Mouse (Mus musculus): ENCODE results near the gene Sytl2. TPM values are rescaled to one million over a fixed set of nuclear protein-coding genes. Genes with fewer than 3 reads are reported as not detected.

Sytl2 gene
- total and polyA plus RNA-seq, 3 experiments, result 0.85 TPM; not detected in 2

- TF ChIP-seq MAX (IDR thresholded peaks at IDR 0.05; ENCODE audit: low read length) (no peak), POLR2AphosphoS2 (IDR thresholded peaks at IDR 0.05; ENCODE audit: low read depth, low read length) (no peak), SIN3A (IDR thresholded peaks at IDR 0.05; ENCODE audit: low read length) (no peak), MXI1 (IDR thresholded peaks at IDR 0.05; ENCODE audit: low read depth, low read length) (no peak)
Measured at GRCm38 (mm10) chr7:90280878-90281277, 21.2 kb upstream of the Sytl2 start (continued).

GRCm38 (mm10) chr7:90281759-90282546, 20.1 kb upstream of the Sytl2 start:
- peaks cover 5 to 17% of the 10 kb centered on the region in 2 experiments for H3K4me1 ChIP-seq (ENCODE audit: control insufficient read depth in 1 of 2, insufficient read depth in 2 of 2)
- TF ChIP-seq TCF12 (IDR thresholded peaks at IDR 0.05; ENCODE audit: low read depth, low read length) (0 out of 2 replicates have a peak, but pooled peaks have one; percentile 22), MAFK (IDR thresholded peaks at IDR 0.05; ENCODE audit: insufficient replicate concordance, low read length) (no peak)
- no peaks in the 10 kb centered on the region for H3K79me2 ChIP-seq (replicated peaks; ENCODE audit: control insufficient read depth, extremely low read depth, insufficient read depth, poor library complexity, severe bottlenecking)
- H3K9me3 ChIP-seq (replicated peaks; ENCODE audit: low read length), result no peaks in the 10 kb centered on the region
- H3K27me3 ChIP-seq (replicated peaks), result no peaks in the 10 kb centered on the region
- peak; percentile 27 for DNase-seq (ENCODE audit: extremely low read depth)
- no peak overlapping the region for H3K27ac ChIP-seq (ENCODE audit: insufficient read depth, low read depth)
- dilution Hi-C loops (cut with MboI; ENCODE audit: extremely low pct_ligation_motif_present, extremely low pct_unique_long_range_greater_than_20kb, low sequenced_read_pairs) (no loop called here), in situ Hi-C loops (cut with MboI; ENCODE audit: low pct_ligation_motif_present, low pct_unique_long_range_greater_than_20kb, low sequenced_read_pairs) (loop anchor here (10.0 kb wide), 1 partner anchor 123 kb away; no protein-coding TSS in a partner anchor)
- no peaks in the 10 kb centered on the region for H3K36me3 ChIP-seq (replicated peaks in 1 of 2; ENCODE audit: control insufficient read depth in 1 of 2, insufficient read depth in 1 of 2, low read length in 1 of 2)
- no peak overlapping the region for H3K9ac ChIP-seq (ENCODE audit: insufficient read depth, low read depth)
- H3K4me2 ChIP-seq (ENCODE audit: insufficient read depth, low read depth, poor library complexity, severe bottlenecking), result peak overlapping the region; percentile 22; the same call in 1 of the 2 replicates
- no peak overlapping the region for H3K4me3 ChIP-seq (replicated peaks in 1 of 3; ENCODE audit: low read depth in 2 of 3, low read length in 2 of 3, poor library complexity in 1 of 3)

- no peaks in the 10 kb centered on the region for H3K27me3 ChIP-seq (replicated peaks)
- peaks cover 5 to 17% of the 10 kb centered on the region in 2 experiments; a peak in 3 of 4 replicates for H3K4me1 ChIP-seq (ENCODE audit: control insufficient read depth in 1 of 2, insufficient read depth in 2 of 2)
- no peaks in the 10 kb centered on the region for H3K9me3 ChIP-seq (replicated peaks; ENCODE audit: low read length)
- dilution Hi-C loops (cut with MboI; ENCODE audit: extremely low pct_ligation_motif_present, extremely low pct_unique_long_range_greater_than_20kb, low sequenced_read_pairs), result no loop called here
- H3K36me3 ChIP-seq (replicated peaks in 1 of 2; ENCODE audit: control insufficient read depth in 1 of 2, insufficient read depth in 1 of 2, low read length in 1 of 2), result no peaks in the 10 kb centered on the region
- H3K9ac ChIP-seq (ENCODE audit: insufficient read depth, low read depth), result no peak overlapping the region
- DNase-seq (ENCODE audit: extremely low read depth), result no peak
- H3K4me2 ChIP-seq (ENCODE audit: insufficient read depth, low read depth, poor library complexity, severe bottlenecking), result no peak overlapping the region
- H3K27ac ChIP-seq (ENCODE audit: insufficient read depth, low read depth), result no peak overlapping the region
- H3K79me2 ChIP-seq (replicated peaks; ENCODE audit: control insufficient read depth, extremely low read depth, insufficient read depth, poor library complexity, severe bottlenecking), result no peaks in the 10 kb centered on the region
- in situ Hi-C loops (cut with MboI; ENCODE audit: low pct_ligation_motif_present, low pct_unique_long_range_greater_than_20kb, low sequenced_read_pairs), result loop anchor here (10.0 kb wide), 1 partner anchor 122 kb away; no protein-coding TSS in a partner anchor
- H3K4me3 ChIP-seq (replicated peaks in 1 of 3; ENCODE audit: low read depth in 2 of 3, low read length in 2 of 3, poor library complexity in 1 of 3), result no peak overlapping the region
- TF ChIP-seq ZNF384 (IDR thresholded peaks at IDR 0.05; ENCODE audit: low read depth, low read length) (no peak), HCFC1 (IDR thresholded peaks at IDR 0.05; ENCODE audit: low read depth, low read length) (no peak), UBTF (IDR thresholded peaks at IDR 0.05; ENCODE audit: low read depth, low read length) (no peak), POLR2A (IDR thresholded peaks at IDR 0.05; ENCODE audit: low read depth, low read length) (no peak), CHD1 (IDR thresholded peaks at IDR 0.05; ENCODE audit: low read depth, low read length) (no peak), TBP (conservative IDR thresholded peaks at IDR 0.05; ENCODE audit: low read depth, low read length) (no peak), USF2 (conservative IDR thresholded peaks at IDR 0.05; ENCODE audit: low read depth, low read length) (no peak), ZKSCAN1 (IDR thresholded peaks at IDR 0.05; ENCODE audit: borderline replicate concordance, low read depth, low read length) (no peak), MAX (IDR thresholded peaks at IDR 0.05; ENCODE audit: low read length) (no peak), CHD2 (IDR thresholded peaks at IDR 0.05; ENCODE audit: low read length) (no peak), ETS1 (conservative IDR thresholded peaks at IDR 0.05; ENCODE audit: low read depth, low read length) (no peak), MAZ (IDR thresholded peaks at IDR 0.05; ENCODE audit: low read depth, low read length) (no peak), IRF4 (IDR thresholded peaks at IDR 0.05; ENCODE audit: low read depth, low read length) (no peak), KAT2A (IDR thresholded peaks at IDR 0.05; ENCODE audit: insufficient replicate concordance, low read length) (no peak), POLR2AphosphoS2 (IDR thresholded peaks at IDR 0.05; ENCODE audit: low read depth, low read length) (no peak), MXI1 (IDR thresholded peaks at IDR 0.05; ENCODE audit: low read depth, low read length) (no peak), JUN (IDR thresholded peaks at IDR 0.05; ENCODE audit: insufficient read depth, low read depth, low read length) (no peak), SMC3 (IDR thresholded peaks at IDR 0.05; ENCODE audit: low read depth, low read length) (no peak), RAD21 (IDR thresholded peaks at IDR 0.05; ENCODE audit: low read depth, low read length) (no peak), SIN3A (IDR thresholded peaks at IDR 0.05; ENCODE audit: low read length) (no peak)
Measured at GRCm38 (mm10) chr7:90282786-90283185, 19.3 kb upstream of the Sytl2 start.
